Mouse (Mus musculus) testis, adult 2 months (tissue): ENCODE data around the gene Anxa6.

Experiments
- CTCF ChIP-seq: fragments of 200-500 bp; IDR thresholded peaks from 2 replicates; pipeline ENCODE4 v1.5.1; 2012; ENCODE audit warnings: low read depth, mild to moderate bottlenecking, inconsistent platforms, low read length, moderate library complexity; ENCODE audit not compliant: control insufficient read depth, insufficient read depth, insufficient replicate concordance
- POLR2A ChIP-seq: fragments of 200-500 bp; IDR thresholded peaks from 2 replicates; pipeline ENCODE4 v1.6.1; 2012; ENCODE audit warnings: low read depth, mild to moderate bottlenecking, inconsistent platforms, low read length, moderate library complexity; ENCODE audit not compliant: control insufficient read depth

- TF ChIP-seq CTCF: no peak
- TF ChIP-seq POLR2A: no peak
Observed at GRCm38 (mm10) chr11:55028509-55028908, 4.7 kb downstream of the Anxa6 start.
